Mouse (Mus musculus) testis, adult 2 months (tissue): ENCODE measurements around the gene Sgpp1. TPM values are rescaled to one million over a fixed set of nuclear protein-coding genes. Genes with fewer than 3 reads are reported as not detected.

ENCODE experiments used
- H3K27ac ChIP-seq: fragments of 200-500 bp; 2 replicates; pipeline ENCODE4 v1.5.1; 2012; ENCODE audit warnings: low read depth, low read length; ENCODE audit not compliant: control insufficient read depth, insufficient read depth
- H3K27me3 ChIP-seq: fragments of 200-500 bp; 2 replicates; pipeline ENCODE4 v1.6.1; 2012; ENCODE audit warnings: mild to moderate bottlenecking, low read length, moderate library complexity; ENCODE audit not compliant: control insufficient read depth, insufficient read depth
- H3K36me3 ChIP-seq: fragments of 200-500 bp; 2 replicates; pipeline ENCODE4 v1.6.1; 2012; ENCODE audit warnings: mild to moderate bottlenecking, low read length; ENCODE audit not compliant: control insufficient read depth, insufficient read depth
- H3K4me1 ChIP-seq: fragments of 200-500 bp; 2 replicates; pipeline ENCODE4 v1.6.1; 2012; ENCODE audit warnings: low read length; ENCODE audit not compliant: control insufficient read depth, insufficient read depth
- H3K4me3 ChIP-seq: fragments of 200-500 bp; 2 replicates; pipeline ENCODE4 v1.5.1; 2012; ENCODE audit warnings: low read depth, mild to moderate bottlenecking, low read length, moderate library complexity, mixed read lengths; ENCODE audit not compliant: control insufficient read depth
- CTCF ChIP-seq: fragments of 200-500 bp; IDR thresholded peaks from 2 replicates; pipeline ENCODE4 v1.5.1; 2012; ENCODE audit warnings: low read depth, mild to moderate bottlenecking, inconsistent platforms, low read length, moderate library complexity; ENCODE audit not compliant: control insufficient read depth, insufficient read depth, insufficient replicate concordance
- POLR2A ChIP-seq: fragments of 200-500 bp; IDR thresholded peaks from 2 replicates; pipeline ENCODE4 v1.6.1; 2012; ENCODE audit warnings: low read depth, mild to moderate bottlenecking, inconsistent platforms, low read length, moderate library complexity; ENCODE audit not compliant: control insufficient read depth
- polyA plus RNA-seq: library from polyadenylated mRNA; depleted of rRNA; stranded (reverse); fragments of >200 nt; gene quantifications from 2 replicates; pipeline ENCODE4 v1.2.3, GENCODE M21; 2012

Sgpp1 gene
- polyA plus RNA-seq, 1 experiment = 20.8 TPM

DNA sequence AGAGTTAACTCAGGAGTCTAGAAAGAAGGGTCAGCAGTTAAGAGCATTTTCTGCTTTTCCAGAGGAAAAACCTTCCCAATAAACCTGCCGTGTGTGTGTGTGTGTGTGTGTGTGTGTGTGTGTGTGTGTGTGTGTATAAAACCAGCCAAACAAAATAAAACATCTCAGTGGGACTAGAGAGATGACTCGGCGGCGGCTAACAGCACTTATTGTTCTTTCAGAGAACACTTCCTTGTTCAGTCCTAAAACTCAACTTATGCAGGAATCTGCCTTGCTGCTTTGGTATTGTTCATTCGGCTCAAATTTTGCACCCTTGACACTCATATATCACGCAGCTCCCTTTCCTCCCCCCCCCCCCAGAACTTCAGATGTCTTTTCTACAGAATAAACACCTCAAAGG lies 30.9 kb upstream of the Sgpp1 start:
- Histone ChIP-seq H3K36me3 (no peaks in the 10 kb centered on the region), H3K27ac (no peak overlapping the region), H3K27me3 (no peaks in the 10 kb centered on the region), H3K4me3 (no peak overlapping the region), H3K4me1 (no peaks in the 10 kb centered on the region)
- no peak for TF ChIP-seq POLR2A

- Histone ChIP-seq H3K36me3 (no peaks in the 10 kb centered on the region), H3K27ac (no peak overlapping the region), H3K27me3 (no peaks in the 10 kb centered on the region), H3K4me1 (no peaks in the 10 kb centered on the region), H3K4me3 (no peak overlapping the region)
- TF ChIP-seq CTCF (no peak), POLR2A (no peak)
These were observed 30.2 kb upstream of the Sgpp1 start for GRCm38 (mm10) chr12:75765751-75766150.

GRCm38 (mm10) chr12:75756387-75756786 lies 20.9 kb upstream of the Sgpp1 start:
- Histone ChIP-seq H3K27me3 (no peaks in the 10 kb centered on the region), H3K4me3 (no peak overlapping the region), H3K36me3 (no peaks in the 10 kb centered on the region), H3K4me1 (no peaks in the 10 kb centered on the region), H3K27ac (no peak overlapping the region)
- TF ChIP-seq CTCF = no peak
- no peak for TF ChIP-seq POLR2A

GRCm38 (mm10) chr12:75753730-75754129 lies 18.2 kb upstream of the Sgpp1 start:
- Histone ChIP-seq H3K27me3 (no peaks in the 10 kb centered on the region), H3K27ac (no peak overlapping the region), H3K36me3 (no peaks in the 10 kb centered on the region), H3K4me1 (peaks cover 2% of the 10 kb centered on the region), H3K4me3 (no peak overlapping the region)
- no peak for TF ChIP-seq POLR2A

GRCm38 (mm10) chr12:75752077-75752476 lies 16.5 kb upstream of the Sgpp1 start:
- Histone ChIP-seq H3K4me3 (no peak overlapping the region), H3K36me3 (no peaks in the 10 kb centered on the region), H3K27me3 (no peaks in the 10 kb centered on the region), H3K4me1 (peaks cover 2% of the 10 kb centered on the region), H3K27ac (no peak overlapping the region)
- TF ChIP-seq CTCF (no peak), POLR2A (no peak)

DNA sequence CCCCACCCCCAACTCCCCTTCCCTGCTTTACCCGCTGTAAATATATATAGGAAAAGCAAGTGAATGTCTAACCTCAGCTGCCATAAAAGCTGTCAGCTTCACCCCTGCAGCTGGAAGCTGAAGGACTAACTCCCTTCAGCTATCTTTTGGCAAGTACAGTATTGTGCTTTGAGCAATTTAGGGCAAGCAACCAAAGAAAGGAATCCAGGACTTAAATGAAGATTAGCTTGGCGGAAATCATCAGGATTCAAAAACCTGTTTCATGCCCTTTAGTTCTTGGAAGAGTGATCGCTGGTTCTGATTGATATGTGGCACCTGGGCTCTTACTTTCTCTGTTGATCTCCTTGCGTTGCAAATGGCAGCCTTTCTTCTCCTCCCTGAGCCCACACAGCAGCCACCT lies 13.0 kb upstream of the Sgpp1 start:
- Histone ChIP-seq H3K27me3 (no peaks in the 10 kb centered on the region), H3K36me3 (no peaks in the 10 kb centered on the region), H3K4me3 (no peak overlapping the region), H3K27ac (peak overlapping the region; percentile 39; the same call in 1 of the 2 replicates), H3K4me1 (peaks cover 2% of the 10 kb centered on the region)
- TF ChIP-seq POLR2A = no peak
- no peak for TF ChIP-seq CTCF

GRCm38 (mm10) chr12:75745697-75746290 lies 10.3 kb upstream of the Sgpp1 start:
- no peak overlapping the region for H3K27ac ChIP-seq
- no peak overlapping the region for H3K4me3 ChIP-seq
- TF ChIP-seq POLR2A = no peak
- TF ChIP-seq CTCF = no peak
- H3K27me3 ChIP-seq = no peaks in the 10 kb centered on the region
- H3K4me1 ChIP-seq = peaks cover 2% of the 10 kb centered on the region
- no peaks in the 10 kb centered on the region for H3K36me3 ChIP-seq

- no peak overlapping the region for H3K27ac ChIP-seq
- H3K36me3 ChIP-seq = no peaks in the 10 kb centered on the region
- no peaks in the 10 kb centered on the region for H3K4me1 ChIP-seq
- H3K4me3 ChIP-seq = no peak overlapping the region
- no peaks in the 10 kb centered on the region for H3K27me3 ChIP-seq
- no peak for TF ChIP-seq CTCF
- TF ChIP-seq POLR2A = no peak
These were observed 6.6 kb upstream of the Sgpp1 start for GRCm38 (mm10) chr12:75742101-75742500.
